Mouse (Mus musculus) liver, postnatal 0 days (tissue): ENCODE data around the gene Rnf213. TPM values are rescaled to one million over a fixed set of nuclear protein-coding genes. Genes with fewer than 3 reads are reported as not detected.
A peak's percentile ranks its signal among the peaks of the same experiment; 100 is the strongest.

ENCODE experiments used
- ATAC-seq: fragments of 200-750 bp; cut with Nextera tagmentation; 2 replicates; pipeline ENCODE4 v1.8.0; 2017; ENCODE audit warnings: mild to moderate bottlenecking, moderate library complexity
- DNase-seq: peaks from one replicate; pipeline ENCODE4 v3.0.0-alpha.2; 2016
- H3K27ac ChIP-seq: fragments of 300-500 bp; sonication (generic); 2 replicates; pipeline ENCODE4 v1.5.1; 2014; ENCODE audit warnings: antibody characterized with exemption, moderate library complexity, mild to moderate bottlenecking, low read depth
- H3K27me3 ChIP-seq: fragments of 300-500 bp; sonication (generic); 2 replicates; pipeline ENCODE4 v1.6.1; 2014; ENCODE audit warnings: low read length, control low read depth, mixed read lengths; ENCODE audit not compliant: insufficient read depth
- H3K36me3 ChIP-seq: fragments of 300-500 bp; sonication (generic); replicated peaks from 2 replicates; pipeline ENCODE4 v1.6.1; 2014; ENCODE audit warnings: mild to moderate bottlenecking, control low read depth, low read length, moderate library complexity, mixed read lengths; ENCODE audit not compliant: insufficient read depth
- H3K4me1 ChIP-seq: fragments of 300-500 bp; sonication (generic); 2 replicates; pipeline ENCODE4 v1.6.1; 2014; ENCODE audit warnings: antibody characterized with exemption, mild to moderate bottlenecking, control low read depth; ENCODE audit not compliant: insufficient read depth
- H3K4me2 ChIP-seq: fragments of 300-500 bp; sonication (generic); 2 replicates; pipeline ENCODE4 v1.6.1; 2014; ENCODE audit warnings: low read depth, mild to moderate bottlenecking, low read length, moderate library complexity, mixed read lengths
- H3K4me3 ChIP-seq: fragments of 300-500 bp; sonication (generic); 2 replicates; pipeline ENCODE4 v1.5.1; 2014; ENCODE audit warnings: low read depth, low read length
- H3K9ac ChIP-seq: fragments of 300-500 bp; sonication (generic); replicated peaks from 2 replicates; pipeline ENCODE4 v1.6.1; 2014; ENCODE audit warnings: mild to moderate bottlenecking, moderate library complexity
- H3K9me3 ChIP-seq: fragments of 300-500 bp; sonication (generic); 2 replicates; pipeline ENCODE4 v1.6.1; 2016; ENCODE audit warnings: mild to moderate bottlenecking, control low read depth, low read length, mixed read lengths
- CTCF ChIP-seq: sonication (generic); IDR thresholded peaks from 2 replicates; pipeline ENCODE4 v1.5.1; 2016; ENCODE audit warnings: antibody characterized with exemption, low read depth
- EP300 ChIP-seq: IDR thresholded peaks from 2 replicates; pipeline ENCODE4 v1.6.1; 2016; ENCODE audit warnings: antibody characterized with exemption, low read depth, mild to moderate bottlenecking
- WGBS: fragments of 180-500 bp; shearing (Covaris S2); extraction: QIAGEN DNeasy Blood & Tissue Kit; methylation state at CpG from one replicate; pipeline ENCODE4 v1.1.7; 2014; ENCODE audit not compliant: insufficient replicate concordance; 5-methylcytosine and 5-hydroxymethylcytosine counted together
- polyA plus RNA-seq: library from polyadenylated mRNA; unstranded; fragments of >200 nt; fragmentation: Nextera tagmentation; extraction: Ambion mirVana; gene quantifications from 2 replicates; pipeline ENCODE4 v1.2.1, GENCODE M21; 2015

Gene Rnf213
- polyA plus RNA-seq, 1 experiment from 2014 or later, result 6.6 TPM

GRCm38 (mm10) chr11:119514967-119515636 lies 122.2 kb downstream of the Rnf213 start:
- 9% methylated on average over 21 of the region's 21 CpGs for WGBS
- Histone ChIP-seq H3K27me3 (peaks cover 21% of the 10 kb centered on the region), H3K4me2 (peak overlapping the region; percentile 7; the same call in 1 of the 2 replicates)

GRCm38 (mm10) chr11:119515823-119516676 lies 123.2 kb downstream of the Rnf213 start:
- H3K9me3 ChIP-seq, result no peaks in the 10 kb centered on the region
- TF ChIP-seq EP300, result no peak
- no peak for TF ChIP-seq CTCF
- 71% methylated on average over 16 of the region's 16 CpGs for WGBS
- H3K4me2 ChIP-seq, result no peak overlapping the region
- no peak overlapping the region for H3K27ac ChIP-seq
- peaks cover 2% of the 10 kb centered on the region; the same call in 1 of the 2 replicates for H3K4me1 ChIP-seq
- H3K27me3 ChIP-seq, result peaks cover 21% of the 10 kb centered on the region
- no peak for ATAC-seq
- DNase-seq, result no peak
- no peaks in the 10 kb centered on the region for H3K36me3 ChIP-seq
- no peak overlapping the region for H3K4me3 ChIP-seq
- H3K9ac ChIP-seq, result no peak overlapping the region

More at GRCm38 (mm10) chr11:119514967-119515636, 122.2 kb downstream of the Rnf213 start:
- Histone ChIP-seq H3K4me3 (no peak overlapping the region), H3K27ac (no peak overlapping the region), H3K36me3 (no peaks in the 10 kb centered on the region), H3K9ac (no peak overlapping the region), H3K4me1 (no peaks in the 10 kb centered on the region), H3K9me3 (no peaks in the 10 kb centered on the region)
- no peak for DNase-seq
- TF ChIP-seq CTCF (no peak), EP300 (no peak)
- no peak for ATAC-seq

GRCm38 (mm10) chr11:119516677-119517361 lies 123.9 kb downstream of the Rnf213 start:
- no peak for DNase-seq
- no peak overlapping the region for H3K9ac ChIP-seq
- 60% methylated on average over 12 of the region's 12 CpGs for WGBS

GRCm38 (mm10) chr11:119519387-119519786 lies 126.5 kb downstream of the Rnf213 start:
- H3K9me3 ChIP-seq, result no peaks in the 10 kb centered on the region
- peaks cover 2% of the 10 kb centered on the region; the same call in 1 of the 2 replicates for H3K4me1 ChIP-seq
- peaks cover 15% of the 10 kb centered on the region for H3K27me3 ChIP-seq
- H3K9ac ChIP-seq, result no peak overlapping the region
- ATAC-seq (no peak), DNase-seq (no peak)
- H3K4me3 ChIP-seq, result no peak overlapping the region
- no peak for TF ChIP-seq EP300
- no peak for TF ChIP-seq CTCF
- H3K4me2 ChIP-seq, result no peak overlapping the region
- 88% methylated on average over 1 of the region's 1 CpGs for WGBS
- H3K27ac ChIP-seq, result no peak overlapping the region
- no peaks in the 10 kb centered on the region for H3K36me3 ChIP-seq

More at GRCm38 (mm10) chr11:119516677-119517361, 123.9 kb downstream of the Rnf213 start:
- Histone ChIP-seq H3K4me3 (no peak overlapping the region), H3K9me3 (no peaks in the 10 kb centered on the region), H3K27me3 (peaks cover 21% of the 10 kb centered on the region), H3K4me1 (peaks cover 2% of the 10 kb centered on the region; the same call in 1 of the 2 replicates), H3K36me3 (no peaks in the 10 kb centered on the region), H3K4me2 (no peak overlapping the region), H3K27ac (no peak overlapping the region)
- TF ChIP-seq EP300, result no peak
- no peak for TF ChIP-seq CTCF
- no peak for ATAC-seq

- Histone ChIP-seq H3K27me3 (peaks cover 8% of the 10 kb centered on the region), H3K9me3 (no peaks in the 10 kb centered on the region)
Measured at GRCm38 (mm10) chr11:119520005-119520712, 127.3 kb downstream of the Rnf213 start.

More at GRCm38 (mm10) chr11:119520005-119520712, 127.3 kb downstream of the Rnf213 start:
- H3K4me3 ChIP-seq, result no peak overlapping the region
- H3K27ac ChIP-seq, result no peak overlapping the region
- peaks cover 6% of the 10 kb centered on the region; the same call in 1 of the 2 replicates for H3K4me1 ChIP-seq
- 56% methylated on average over 5 of the region's 5 CpGs for WGBS
- H3K4me2 ChIP-seq, result no peak overlapping the region
- no peak for DNase-seq
- no peaks in the 10 kb centered on the region for H3K36me3 ChIP-seq
- no peak for TF ChIP-seq EP300
- no peak for TF ChIP-seq CTCF
- H3K9ac ChIP-seq, result no peak overlapping the region
- ATAC-seq, result no peak
